Mouse (Mus musculus): ENCODE measurements around the gene Pcsk5.

- TF ChIP-seq POLR2A (IDR thresholded peaks at IDR 0.05; ENCODE audit: extremely low read depth, insufficient read depth, low read length): no peak
- no peak for TF ChIP-seq CTCF (IDR thresholded peaks at IDR 0.05; ENCODE audit: extremely low read depth, insufficient read depth, low read length)
Observed at GRCm38 (mm10) chr19:17678371-17678770, 159.1 kb downstream of the Pcsk5 start.

All from cortical plate, adult 2 months (tissue).